Mouse (Mus musculus) G1E (cell line): ENCODE results near the gene Pak1. TPM values are rescaled to one million over a fixed set of nuclear protein-coding genes. Genes with fewer than 3 reads are reported as not detected.

Source experiments
- ATAC-seq: 2 replicates; pipeline ENCODE4 v1.8.0; 2016; ENCODE audit warnings: mild to moderate bottlenecking; ENCODE audit not compliant: insufficient number of reproducible peaks, poor library complexity, low FRiP score, severe bottlenecking; ENCODE audit errors: extremely low read depth
- DNase-seq: peaks from one replicate; pipeline ENCODE4 v3.0.0; 2012; ENCODE audit warnings: low spot score
- H3K27me3 ChIP-seq: 2 replicates; pipeline ENCODE4 v1.6.1; 2012; ENCODE audit warnings: mild to moderate bottlenecking, low read length, inconsistent platforms; ENCODE audit not compliant: insufficient read depth
- H3K36me3 ChIP-seq: replicated peaks from 2 replicates; pipeline ENCODE3; 2012; ENCODE audit warnings: mild to moderate bottlenecking, inconsistent platforms
- H3K4me1 ChIP-seq: 2 replicates; pipeline ENCODE4 v1.6.1; 2012; ENCODE audit warnings: low read depth, low read length, inconsistent platforms, mixed read lengths; ENCODE audit not compliant: insufficient read depth
- H3K4me3 ChIP-seq: 2 replicates; pipeline ENCODE4 v1.5.1; 2012; ENCODE audit warnings: low read depth, mild to moderate bottlenecking, inconsistent platforms, low read length, moderate library complexity, mixed read lengths
- H3K9me3 ChIP-seq: replicated peaks from 2 replicates; pipeline ENCODE4 v1.6.1; 2012; ENCODE audit warnings: inconsistent platforms
- CTCF ChIP-seq: IDR thresholded peaks from 2 replicates; pipeline ENCODE4 v1.5.1; 2012; ENCODE audit warnings: low read depth, low read length, inconsistent platforms, mixed read lengths
- GATA1 ChIP-seq: IDR thresholded peaks from 2 replicates; pipeline ENCODE4 v1.6.1; 2012; ENCODE audit warnings: borderline replicate concordance, low read length, inconsistent platforms, mixed read lengths
- GATA2 ChIP-seq: IDR thresholded peaks from 2 replicates; pipeline ENCODE4 v1.6.1; 2012; ENCODE audit warnings: low read depth, low read length, inconsistent platforms, borderline replicate concordance
- POLR2AphosphoS5 ChIP-seq: IDR thresholded peaks from 2 replicates; pipeline ENCODE4 v1.6.1; 2012; ENCODE audit warnings: low read depth, low read length, inconsistent platforms; ENCODE audit not compliant: insufficient replicate concordance
- TAL1 ChIP-seq: conservative IDR thresholded peaks from 2 replicates; pipeline ENCODE4 v1.6.1; 2012; ENCODE audit warnings: low read depth, low read length, inconsistent platforms, mixed read lengths
- polyA plus RNA-seq: library from polyadenylated mRNA; stranded (reverse); fragments of >175 nt; gene quantifications from 2 replicates; pipeline ENCODE4 v1.2.3, GENCODE M21; 2012
- total RNA-seq, 2 experiments: library from RNA; stranded (forward) in 1 of 2; stranded (reverse) in 1 of 2; fragments of 200-1000 nt in 1 of 2; fragments of >200 nt in 1 of 2; fragmentation: Nextera tagmentation in 1 of 2; gene quantifications; 2 replicates each; pipeline ENCODE4 v1.2.3; 2014 to 2017

Gene Pak1
- not detected in 2 replicates for total RNA-seq (2014; fragmentation: Nextera tagmentation)
- 0.06 and 0.16 TPM in 2 replicates for total RNA-seq (2017)
- 0.15 and 0.39 TPM in 2 replicates for polyA plus RNA-seq

DNA sequence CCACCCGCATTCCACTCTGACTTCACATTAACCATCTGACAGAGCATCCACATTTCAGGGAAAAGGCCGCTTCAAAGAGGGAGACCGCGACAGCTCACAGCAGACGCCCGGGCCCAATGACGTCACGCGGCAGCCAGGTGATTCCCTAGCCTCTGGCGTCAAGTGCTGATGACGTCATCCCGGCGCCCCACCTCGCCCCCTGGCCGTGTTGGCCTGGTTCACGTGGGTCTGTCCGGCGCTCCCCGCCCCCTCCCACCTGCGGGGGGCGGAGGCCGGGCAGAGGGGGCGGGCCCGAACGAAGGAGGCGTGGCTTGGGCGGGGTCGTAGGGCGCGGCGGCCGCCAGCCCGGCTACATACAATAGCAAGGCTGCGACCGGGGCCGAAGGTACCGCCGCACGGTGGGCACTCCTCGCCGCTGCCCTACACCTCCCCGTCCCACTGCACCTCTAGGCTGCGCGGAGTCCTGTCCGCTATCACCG lies at the start of gene Pak1:
Gene Pak1 (plus strand): TSS at position 352 of the 479 bp plus-strand sequence.
- peaks cover 39% of the 10 kb centered on the region for H3K27me3 ChIP-seq

DNA sequence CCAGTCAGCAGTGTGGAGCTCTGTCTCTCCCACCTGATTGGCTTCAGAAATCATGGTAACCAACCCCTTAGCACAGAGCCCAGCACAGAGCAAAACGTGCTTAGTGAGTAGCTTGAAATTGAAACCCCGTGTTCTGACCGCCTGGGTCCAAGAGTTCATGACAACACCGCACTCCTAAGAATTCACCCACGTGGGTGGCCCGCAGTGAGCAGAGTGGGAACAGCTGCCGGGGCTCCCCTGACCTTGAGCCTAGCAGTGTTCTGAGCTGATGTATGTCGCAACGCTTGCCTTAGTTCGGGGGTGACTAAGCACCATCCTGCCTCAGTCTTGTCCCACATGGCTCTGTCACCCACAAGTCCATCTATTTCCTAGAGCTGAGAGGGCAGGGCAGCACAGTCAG lies 47.4 kb upstream of the Pak1 start:
- peaks cover 52% of the 10 kb centered on the region for H3K4me1 ChIP-seq
- no peak for DNase-seq
- no peak for TF ChIP-seq TAL1
- TF ChIP-seq GATA2: no peak
- no peak for TF ChIP-seq GATA1
- no peak for TF ChIP-seq POLR2AphosphoS5
- no peak for TF ChIP-seq CTCF
- H3K9me3 ChIP-seq: no peaks in the 10 kb centered on the region
- no peak for ATAC-seq
- H3K27me3 ChIP-seq: no peaks in the 10 kb centered on the region
- H3K4me3 ChIP-seq: peak overlapping the region; percentile 0; the same call in 1 of the 2 replicates
- peaks cover 15% of the 10 kb centered on the region for H3K36me3 ChIP-seq

More for the DNA sequence above, at the start of gene Pak1:
- Histone ChIP-seq H3K4me1 (peaks cover 13% of the 10 kb centered on the region), H3K9me3 (peaks cover 5% of the 10 kb centered on the region), H3K4me3 (peak within 1 kb of the TSS; percentile 73), H3K36me3 (no peaks in the 10 kb centered on the region)
- DNase-seq: peak; percentile 24
- TF ChIP-seq GATA2 (no peak), TAL1 (no peak), CTCF (no peak), GATA1 (no peak), POLR2AphosphoS5 (no peak)
- ATAC-seq: no peak

GRCm38 (mm10) chr7:97741756-97742291 lies 46.5 kb upstream of the Pak1 start:
- no peaks in the 10 kb centered on the region for H3K9me3 ChIP-seq
- DNase-seq: no peak
- 0 out of 2 replicates have a peak, but pooled peaks have one; percentile 19 for TF ChIP-seq TAL1
- TF ChIP-seq GATA1: no peak
- H3K36me3 ChIP-seq: peaks cover 15% of the 10 kb centered on the region
- H3K27me3 ChIP-seq: no peaks in the 10 kb centered on the region
- no peak for ATAC-seq
- H3K4me3 ChIP-seq: no peak overlapping the region
- peaks cover 59% of the 10 kb centered on the region for H3K4me1 ChIP-seq

GRCm38 (mm10) chr7:97745299-97745698 lies 43.0 kb upstream of the Pak1 start:
- Histone ChIP-seq H3K4me1 (peaks cover 75% of the 10 kb centered on the region), H3K4me3 (no peak overlapping the region), H3K27me3 (no peaks in the 10 kb centered on the region), H3K9me3 (no peaks in the 10 kb centered on the region), H3K36me3 (peaks cover 13% of the 10 kb centered on the region)
- DNase-seq: no peak
- no peak for ATAC-seq
- no peak for TF ChIP-seq GATA2
- peak; percentile 45; the same call in 1 of the 2 replicates for TF ChIP-seq CTCF

- H3K4me1 ChIP-seq: peaks cover 59% of the 10 kb centered on the region
- H3K9me3 ChIP-seq: no peaks in the 10 kb centered on the region
- DNase-seq (peak; percentile 50), ATAC-seq (peak; percentile 74)
- H3K4me3 ChIP-seq: no peak overlapping the region; the same call in 1 of the 2 replicates
- peaks cover 7% of the 10 kb centered on the region for H3K36me3 ChIP-seq
- H3K27me3 ChIP-seq: no peaks in the 10 kb centered on the region
- TF ChIP-seq CTCF (no peak), GATA2 (no peak), TAL1 (0 out of 2 replicates have a peak, but pooled peaks have one; percentile 20)
These were observed 41.1 kb upstream of the Pak1 start for GRCm38 (mm10) chr7:97747176-97747707.

- peak; percentile 48 for DNase-seq
- Histone ChIP-seq H3K4me1 (peaks cover 53% of the 10 kb centered on the region), H3K27me3 (no peaks in the 10 kb centered on the region; the same call in 1 of the 2 replicates), H3K4me3 (peak overlapping the region; percentile 56; the same call in 1 of the 2 replicates), H3K9me3 (no peaks in the 10 kb centered on the region), H3K36me3 (peaks cover 5% of the 10 kb centered on the region)
- no peak for ATAC-seq
- TF ChIP-seq GATA2 (no peak), GATA1 (no peak), TAL1 (no peak), CTCF (peak; percentile 47), POLR2AphosphoS5 (no peak)
These were observed 40.4 kb upstream of the Pak1 start for GRCm38 (mm10) chr7:97747787-97748497.
